ENCODE assay signal across 8 mouse cellular contexts in the genomic region with DNA sequence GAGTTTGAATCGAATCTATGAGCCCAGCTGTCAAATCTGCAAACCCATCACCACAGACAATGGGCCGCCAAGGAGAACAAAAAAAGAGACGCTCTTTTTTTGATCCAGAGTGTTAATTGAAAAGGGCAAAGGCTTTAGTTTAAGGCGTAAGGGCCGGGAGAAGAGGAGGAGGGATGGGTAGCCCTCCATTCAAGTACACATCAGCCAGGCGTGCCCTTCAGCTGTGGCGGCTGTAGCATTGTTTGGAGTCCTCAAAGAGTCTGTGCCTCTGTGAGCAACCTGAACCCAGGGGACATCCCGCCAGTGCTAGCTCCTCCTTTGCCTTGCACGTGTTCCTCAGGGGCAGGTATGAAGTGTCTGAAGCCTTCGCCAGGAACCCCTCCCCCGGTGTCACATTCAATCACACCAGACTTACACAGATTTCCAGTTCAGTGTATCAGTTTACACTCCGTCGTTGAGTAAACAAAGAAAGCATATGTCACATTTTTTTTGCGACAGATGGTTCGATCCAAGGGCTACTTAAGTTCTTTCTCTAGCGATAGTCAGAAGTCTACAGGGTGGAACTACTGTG. TPM values are rescaled to one million over a fixed set of nuclear protein-coding genes. Genes with fewer than 3 reads are reported as not detected.
DNase-seq lines count a peak whose midpoint lies in the region; ATAC-seq lines count a peak whose summit lies in the region.
"Had no signal": no experiment of that assay in that cellular context is flagged by ENCODE, and none has a peak within 500 bp of the region (broad histone marks: within the 10 kb centered on the region; RNA-seq: fewer than 3 reads in every experiment).

No protein-coding gene starts in this region.

- H3K27ac ChIP-seq in forebrain, embryonic 11.5 days (ENCODE audit: low read depth, low read length): no peak overlapping the region; the same call in 1 of the 2 replicates
- H3K27ac ChIP-seq in liver, embryonic 13.5 days: no peak overlapping the region

- H3K4me2 ChIP-seq in forebrain, embryonic 11.5 days (ENCODE audit: low read depth, low read length, severe bottlenecking): peak overlapping the region; percentile 99
- H3K4me2 ChIP-seq in liver, embryonic 13.5 days: peak overlapping the region; percentile 62

- ATAC-seq in forebrain, embryonic 11.5 days (replicated peaks; ENCODE audit: low FRiP score): no peak; the same call in 1 of the 2 replicates
- ATAC-seq in liver, embryonic 13.5 days (ENCODE audit: low read depth): no peak

- H3K27me3 ChIP-seq in forebrain, embryonic 11.5 days (ENCODE audit: control insufficient read depth, insufficient read depth, low read length): peaks cover 46% of the 10 kb centered on the region
- peaks cover 67% of the 10 kb centered on the region for H3K27me3 ChIP-seq in liver, embryonic 13.5 days

- peak overlapping the region; percentile 7; the same call in 1 of the 2 replicates for H3K9ac ChIP-seq in forebrain, embryonic 11.5 days (ENCODE audit: low read length)
- no peak overlapping the region for H3K9ac ChIP-seq in liver, embryonic 13.5 days

- 4% methylated on average over 16 of the region's 16 CpGs for WGBS in forebrain, embryonic 11.5 days
- WGBS in liver, embryonic 13.5 days (ENCODE audit: insufficient replicate concordance): 14% methylated on average over 16 of the region's 16 CpGs

- H3K4me3 ChIP-seq in forebrain, embryonic 11.5 days (ENCODE audit: low read depth, low read length): peak overlapping the region; percentile 46
- 0 out of 2 replicates have a peak overlapping the region, but pooled peaks have one; percentile 51 for H3K4me3 ChIP-seq in liver, embryonic 13.5 days (replicated peaks)
- H3K4me3 ChIP-seq: megakaryocyte, embryonic 14.5 days had no signal

- H3K4me1 ChIP-seq in forebrain, embryonic 11.5 days (replicated peaks; ENCODE audit: control insufficient read depth, insufficient read depth, low read length): peaks cover 19% of the 10 kb centered on the region
- H3K4me1 ChIP-seq in liver, embryonic 13.5 days (replicated peaks): peaks cover 15% of the 10 kb centered on the region

- peak; percentile 31 to 43 for DNase-seq in lung, adult 18-20 months
- DNase-seq in lung, postnatal 4 days: no peak
- peak; percentile 73 for DNase-seq in forebrain, embryonic 11.5 days (ENCODE audit: low spot score)
- no peak for DNase-seq in liver, embryonic 13.5 days
- peak; percentile 33 for DNase-seq in thymus, postnatal 0 days (ENCODE audit: low spot score)
- DNase-seq in left cerebral cortex, adult 8-10 months (ENCODE audit: low spot score in 2 of 2): no peak
- DNase-seq in layer of hippocampus, adult 8-10 months (ENCODE audit: low spot score in 2 of 2): no peak

- no peaks in the 10 kb centered on the region for H3K36me3 ChIP-seq in forebrain, embryonic 11.5 days (ENCODE audit: control insufficient read depth, insufficient read depth, low read length)
- H3K36me3 ChIP-seq in liver, embryonic 13.5 days: no peaks in the 10 kb centered on the region

- H3K9me3 ChIP-seq in forebrain, embryonic 11.5 days (ENCODE audit: control insufficient read depth, low read length): no peaks in the 10 kb centered on the region
- no peaks in the 10 kb centered on the region for H3K9me3 ChIP-seq in liver, embryonic 13.5 days (replicated peaks)

RNA-seq across cellular contexts. Expression of gene Gfra1, which starts 0.9 kb away (rescaled TPM):
- 9.6 and 10.0 TPM in 2 replicates for polyA plus RNA-seq in forebrain, embryonic 11.5 days (2014; fragmentation: Nextera tagmentation; extraction: Ambion mirVana)
- 5.8 and 7.3 TPM in 2 replicates for polyA plus RNA-seq in liver, embryonic 13.5 days (2015; fragmentation: Nextera tagmentation; extraction: Ambion mirVana)
- 32.6 and 36.2 TPM in 2 replicates for polyA plus RNA-seq in thymus, postnatal 0 days (2015; fragmentation: Nextera tagmentation; extraction: Ambion mirVana)
- total RNA-seq in left cerebral cortex, adult 8-10 months (2022): 10 to 100 TPM; 37.6 to 49.5 (median 40.8) TPM
- total RNA-seq in layer of hippocampus, adult 8-10 months (2022): 10 to 100 TPM; 57.6 to 72.0 (median 68.2) TPM

RNA-seq across cellular contexts. Expression of gene Ccdc172, which starts 55.2 kb away (rescaled TPM):
- polyA plus RNA-seq in forebrain, embryonic 11.5 days (2014; fragmentation: Nextera tagmentation; extraction: Ambion mirVana): not detected in 2 replicates
- not detected in 2 replicates for polyA plus RNA-seq in liver, embryonic 13.5 days (2015; fragmentation: Nextera tagmentation; extraction: Ambion mirVana)
- polyA plus RNA-seq in thymus, postnatal 0 days (2015; fragmentation: Nextera tagmentation; extraction: Ambion mirVana): not detected in 2 replicates
- not detected for total RNA-seq in left cerebral cortex, adult 8-10 months (2022)
- not detected for total RNA-seq in layer of hippocampus, adult 8-10 months (2022)

Comparison
In these comparisons a context has a peak if more than half of its experiments do, and no peak if none do; other contexts are left out.
1. DNase-seq: peak in lung, adult 18-20 months (2 of 2), forebrain, embryonic 11.5 days (single experiment) and thymus, postnatal 0 days (single experiment); none in lung, postnatal 4 days (0 of 2), liver, embryonic 13.5 days (single experiment), left cerebral cortex, adult 8-10 months (0 of 2) and layer of hippocampus, adult 8-10 months (0 of 2).